Mouse (Mus musculus) urinary bladder, postnatal 10 days (tissue): ENCODE results near the gene Btbd35f9.
"Not testable (repeated sequence)": the region's sequence is repeated elsewhere in the genome, so short reads cannot be mapped to it uniquely, and the experiment has no call there.

Source experiments
- DNase-seq: peaks from one replicate; pipeline ENCODE4 v3.0.0; 2022; ENCODE audit warnings: low spot score

Gene Btbd35f9

GRCm38 (mm10) chrX:34161399-34161798 lies at the start of gene Btbd35f9:
Gene Btbd35f9 (minus strand): TSS chrX:34161499.
- DNase-seq, result not testable (repeated sequence)
